Mouse (Mus musculus) MEL (cell line): ENCODE results near the gene Zfpm1.

Source experiments
- CTCF ChIP-seq, 3 experiments: IDR thresholded peaks in 2 of 3; conservative IDR thresholded peaks in 1 of 3; 2 replicates each; pipeline ENCODE4 v1.5.1; 2011 to 2012; ENCODE audit warnings: low read length in 3 of 3, low read depth in 2 of 3, mild to moderate bottlenecking in 2 of 3, improper control_type of control experiment in 1 of 3, inconsistent platforms in 1 of 3, mixed read lengths in 1 of 3, moderate library complexity in 1 of 3; ENCODE audit not compliant: control insufficient read depth in 1 of 3, insufficient read depth in 1 of 3, poor library complexity in 1 of 3, severe bottlenecking in 1 of 3
- E2F4 ChIP-seq: IDR thresholded peaks from 2 replicates; pipeline ENCODE4 v1.6.1; 2011; ENCODE audit warnings: low read depth, low read length, improper control_type of control experiment, borderline replicate concordance
- ETS1 ChIP-seq: IDR thresholded peaks from 2 replicates; pipeline ENCODE4 v1.6.1; 2012; ENCODE audit warnings: low read depth, mild to moderate bottlenecking, inconsistent platforms, low read length, improper control_type of control experiment, moderate library complexity
- GABPA ChIP-seq: IDR thresholded peaks from 2 replicates; pipeline ENCODE4 v1.6.1; 2012; ENCODE audit warnings: low read depth, mild to moderate bottlenecking, inconsistent platforms, low read length, improper control_type of control experiment, moderate library complexity
- HCFC1 ChIP-seq: IDR thresholded peaks from 2 replicates; pipeline ENCODE4 v1.6.1; 2012; ENCODE audit warnings: low read depth, mild to moderate bottlenecking, inconsistent platforms, low read length, improper control_type of control experiment, moderate library complexity
- JUND ChIP-seq: IDR thresholded peaks from 2 replicates; pipeline ENCODE4 v1.6.1; 2011; ENCODE audit warnings: low read depth, mild to moderate bottlenecking, improper control_type of control experiment, low read length
- MYC ChIP-seq: IDR thresholded peaks from 2 replicates; pipeline ENCODE4 v1.6.1; 2011; ENCODE audit warnings: low read depth, mild to moderate bottlenecking, low read length, improper control_type of control experiment, moderate library complexity
- NELFE ChIP-seq: IDR thresholded peaks from 2 replicates; pipeline ENCODE4 v1.6.1; 2011; ENCODE audit warnings: low read depth, low read length, improper control_type of control experiment
- POLR2A ChIP-seq, 2 experiments: IDR thresholded peaks; 2 replicates each; pipeline ENCODE4 v1.6.1; 2011 to 2012; ENCODE audit warnings: low read length in 2 of 2, mild to moderate bottlenecking in 2 of 2, control low read depth in 1 of 2, improper control_type of control experiment in 1 of 2, low read depth in 1 of 2, moderate library complexity in 1 of 2; ENCODE audit not compliant: control insufficient read depth in 1 of 2, insufficient read depth in 1 of 2, poor library complexity in 1 of 2
- POLR2AphosphoS2 ChIP-seq: IDR thresholded peaks from 2 replicates; pipeline ENCODE4 v1.6.1; 2011; ENCODE audit warnings: low read length, improper control_type of control experiment
- TAL1 ChIP-seq: IDR thresholded peaks from 2 replicates; pipeline ENCODE4 v1.6.1; 2012; ENCODE audit warnings: mild to moderate bottlenecking, inconsistent platforms, low read length, moderate library complexity, mixed read lengths
- UBTF ChIP-seq: IDR thresholded peaks from 2 replicates; pipeline ENCODE4 v1.6.1; 2012; ENCODE audit warnings: low read depth, mild to moderate bottlenecking, inconsistent platforms, low read length, improper control_type of control experiment, moderate library complexity, borderline replicate concordance; ENCODE audit not compliant: insufficient read depth
- USF2 ChIP-seq, 2 experiments: IDR thresholded peaks; 2 replicates each; pipeline ENCODE4 v1.6.1; 2011 to 2012; ENCODE audit warnings: improper control_type of control experiment in 2 of 2, low read length in 2 of 2, borderline replicate concordance in 1 of 2, inconsistent platforms in 1 of 2, low read depth in 1 of 2, mild to moderate bottlenecking in 1 of 2; ENCODE audit not compliant: insufficient read depth in 1 of 2
- ZMIZ1 ChIP-seq: IDR thresholded peaks from 2 replicates; pipeline ENCODE4 v1.6.1; 2012; ENCODE audit warnings: low read depth, mild to moderate bottlenecking, inconsistent platforms, low read length, improper control_type of control experiment, moderate library complexity

- TF ChIP-seq CTCF (IDR thresholded peaks at IDR 0.05 in 2 of 3, conservative IDR thresholded peaks at IDR 0.05 in 1 of 3; ENCODE audit: control insufficient read depth in 1 of 3, insufficient read depth in 1 of 3, low read depth in 2 of 3, low read length in 3 of 3, poor library complexity in 1 of 3, severe bottlenecking in 1 of 3) (no peak), MYC (no peak), UBTF (no peak), ZMIZ1 (no peak), POLR2AphosphoS2 (no peak), TAL1 (no peak), HCFC1 (no peak), USF2 (IDR thresholded peaks at IDR 0.05; ENCODE audit: borderline replicate concordance in 1 of 2, insufficient read depth in 1 of 2, low read depth in 1 of 2, low read length in 2 of 2) (no peak), GABPA (no peak), POLR2A (IDR thresholded peaks at IDR 0.05; ENCODE audit: control insufficient read depth in 1 of 2, insufficient read depth in 1 of 2, low read depth in 1 of 2, low read length in 2 of 2, poor library complexity in 1 of 2) (no peak), JUND (no peak), E2F4 (no peak), NELFE (no peak), ETS1 (no peak)
These were observed 93.4 kb downstream of the Zfpm1 start for GRCm38 (mm10) chr8:122375320-122375719.
